Mouse (Mus musculus): Measurements from ENCODE around the gene Hoxa2. TPM values are rescaled to one million over a fixed set of nuclear protein-coding genes. Genes with fewer than 3 reads are reported as not detected.

Gene Hoxa2
- polyA plus RNA-seq, 1 experiment from 2014 or later, result 7.0 TPM

DNA sequence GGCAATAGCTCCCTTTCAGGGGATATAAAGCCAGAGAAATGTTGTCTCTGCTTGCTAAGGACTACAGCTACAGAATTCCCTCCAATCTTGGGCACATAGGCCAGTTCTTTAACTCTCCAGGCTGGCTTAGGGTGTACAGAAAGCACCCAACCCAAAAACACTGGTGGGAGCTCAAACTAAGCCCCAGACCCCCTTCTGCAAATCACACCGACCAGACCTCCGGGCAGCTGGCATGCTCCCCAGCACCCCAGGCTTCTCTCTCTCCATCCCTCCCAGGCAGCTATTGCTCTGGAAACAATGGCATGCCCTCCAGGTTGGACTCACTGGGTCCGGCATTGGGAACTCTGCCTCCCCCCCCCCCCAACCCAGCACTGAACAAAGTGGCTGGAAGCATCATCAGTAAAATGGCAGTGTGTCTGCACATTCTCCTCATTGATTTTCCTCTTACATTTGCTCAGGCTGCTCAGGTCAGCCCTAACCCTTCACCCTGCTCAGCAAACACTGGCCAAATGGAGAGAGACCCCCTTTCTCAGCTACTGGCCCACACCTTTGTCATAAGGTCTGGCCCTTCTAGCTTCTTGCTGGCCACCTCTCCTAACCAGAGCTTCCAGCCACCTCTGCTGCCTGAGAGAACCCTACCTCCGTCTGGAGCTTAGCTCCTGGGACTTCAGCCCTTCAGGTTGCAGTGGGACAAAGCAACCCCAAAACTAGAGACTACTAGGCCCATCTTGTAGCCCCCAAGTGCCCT is 14.5 kb upstream of the Hoxa2 start:
- H3K27me3 ChIP-seq (ENCODE audit: control insufficient read depth, insufficient read depth, low read length), result no peaks in the 10 kb centered on the region

DNA sequence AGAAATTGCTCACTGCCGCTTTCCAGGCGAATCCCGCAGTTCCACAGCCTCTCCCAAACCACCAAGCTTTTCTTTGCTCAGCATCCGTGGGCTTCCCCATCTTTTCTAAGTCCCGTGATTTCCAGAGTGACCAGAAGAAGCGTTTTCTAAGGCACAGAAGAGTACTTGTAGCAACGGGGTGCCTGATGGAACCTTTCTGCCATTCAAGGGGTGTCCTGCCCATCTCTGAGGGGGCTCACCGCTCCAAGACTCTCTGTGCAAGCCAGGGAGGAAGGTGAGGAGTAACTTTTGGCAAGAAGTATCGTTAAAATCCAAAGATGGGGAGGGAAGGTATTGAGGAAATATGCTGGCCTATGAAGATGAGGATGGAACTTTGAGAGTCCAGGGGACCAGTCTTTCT is 13.2 kb upstream of the Hoxa2 start:
- Histone ChIP-seq H3K4me1 (ENCODE audit: control insufficient read depth, insufficient read depth, low read length) (peaks cover 74% of the 10 kb centered on the region), H3K27ac (ENCODE audit: low read depth, low read length) (peak overlapping the region; percentile 87), H3K4me2 (ENCODE audit: low read depth, low read length) (peak overlapping the region; percentile 90), H3K36me3 (ENCODE audit: control insufficient read depth, insufficient read depth, low read length) (peaks cover 4% of the 10 kb centered on the region; the same call in 1 of the 2 replicates), H3K9me3 (ENCODE audit: control insufficient read depth, low read length) (no peaks in the 10 kb centered on the region), H3K9ac (replicated peaks; ENCODE audit: low read depth, low read length) (peak overlapping the region; percentile 76), H3K27me3 (ENCODE audit: control insufficient read depth, insufficient read depth, low read length) (no peaks in the 10 kb centered on the region), H3K4me3 (ENCODE audit: low read depth, low read length) (peak overlapping the region; percentile 38)
- ATAC-seq (ENCODE audit: low read depth), result no peak
- WGBS, result 9% methylated on average over 9 of the region's 9 CpGs

More for the DNA sequence above, 14.5 kb upstream of the Hoxa2 start:
- Histone ChIP-seq H3K4me2 (ENCODE audit: low read depth, low read length) (peak overlapping the region; percentile 90), H3K9ac (replicated peaks; ENCODE audit: low read depth, low read length) (peak overlapping the region; percentile 76), H3K4me1 (ENCODE audit: control insufficient read depth, insufficient read depth, low read length) (peaks cover 68% of the 10 kb centered on the region), H3K4me3 (ENCODE audit: low read depth, low read length) (peak overlapping the region; percentile 38), H3K27ac (ENCODE audit: low read depth, low read length) (peak overlapping the region; percentile 87), H3K9me3 (ENCODE audit: control insufficient read depth, low read length) (no peaks in the 10 kb centered on the region), H3K36me3 (ENCODE audit: control insufficient read depth, insufficient read depth, low read length) (peaks cover 8% of the 10 kb centered on the region; the same call in 1 of the 2 replicates)
- ATAC-seq (ENCODE audit: low read depth), result no peak
- 3% methylated on average over 4 of the region's 4 CpGs for WGBS

DNA sequence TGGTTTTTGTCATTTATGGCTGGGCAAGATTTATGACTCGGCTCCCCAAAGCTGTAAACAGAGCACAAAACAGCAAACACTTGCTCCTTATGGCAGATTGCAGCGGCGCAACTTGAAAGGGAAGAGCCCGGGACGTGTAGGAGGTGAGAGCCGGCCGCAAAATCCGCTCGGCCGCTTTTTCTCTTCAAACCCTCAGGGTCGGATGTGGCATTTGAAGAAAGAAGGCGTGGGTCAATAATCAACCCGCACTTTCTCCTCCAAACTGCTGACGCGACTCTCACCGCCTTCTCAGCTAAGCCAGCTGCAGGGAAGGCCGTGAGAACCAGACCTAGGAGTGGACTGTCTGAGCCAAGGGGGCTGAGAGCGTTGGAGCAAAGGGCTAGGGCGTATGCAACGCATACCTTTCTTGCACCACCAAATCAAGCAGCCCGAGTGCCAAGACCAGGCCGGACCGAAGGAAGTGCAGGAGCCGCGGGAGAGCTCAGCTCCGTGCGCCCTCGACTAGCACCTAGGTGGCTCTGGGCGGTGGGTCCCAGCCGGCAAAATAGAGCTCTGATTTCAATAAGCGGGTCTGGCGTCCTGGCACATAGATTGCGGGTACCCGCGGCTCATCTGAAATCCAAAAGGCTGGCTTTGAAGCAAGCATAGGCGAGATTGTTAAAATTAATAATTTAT is 12.6 kb upstream of the Hoxa2 start, which contains the start of gene 5730596B20Rik:
Gene 5730596B20Rik, plus strand, starts transcription at position 438 of the 675 bp plus-strand sequence.
- Histone ChIP-seq H3K9me3 (ENCODE audit: control insufficient read depth, low read length) (no peaks in the 10 kb centered on the region), H3K9ac (replicated peaks; ENCODE audit: low read depth, low read length) (peak within 1 kb of the TSS; percentile 76), H3K4me2 (ENCODE audit: low read depth, low read length) (peak within 1 kb of the TSS; percentile 90), H3K4me3 (ENCODE audit: low read depth, low read length) (peak within 1 kb of the TSS; percentile 38), H3K27ac (ENCODE audit: low read depth, low read length) (peak within 1 kb of the TSS; percentile 87), H3K27me3 (ENCODE audit: control insufficient read depth, insufficient read depth, low read length) (no peaks in the 10 kb centered on the region), H3K36me3 (ENCODE audit: control insufficient read depth, insufficient read depth, low read length) (peaks cover 4% of the 10 kb centered on the region; the same call in 1 of the 2 replicates), H3K4me1 (ENCODE audit: control insufficient read depth, insufficient read depth, low read length) (peaks cover 78% of the 10 kb centered on the region)
- peak; percentile 24; the same call in 1 of the 2 replicates for ATAC-seq (ENCODE audit: low read depth)
- 4% methylated on average over 36 of the region's 36 CpGs for WGBS

DNA sequence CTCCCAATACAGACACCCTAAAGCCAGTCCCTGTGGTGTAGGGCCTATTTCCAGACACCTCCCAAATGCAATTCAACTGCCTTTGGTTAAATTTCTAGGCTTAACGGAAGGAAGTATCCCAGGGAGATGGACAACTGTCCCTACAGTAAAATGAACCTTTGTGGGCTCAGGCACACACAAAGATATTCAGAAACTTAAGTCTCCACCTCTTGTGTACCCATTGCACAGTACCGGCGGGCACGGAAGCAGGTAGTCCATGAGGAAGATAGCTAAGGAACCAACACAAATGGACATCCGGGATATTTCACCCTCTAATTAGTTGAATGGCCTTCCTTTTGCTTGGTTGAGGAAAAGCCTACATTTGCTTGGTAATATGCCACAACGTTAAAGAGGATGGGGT is 11.8 kb upstream of the Hoxa2 start:
- Histone ChIP-seq H3K4me1 (ENCODE audit: control insufficient read depth, insufficient read depth, low read length) (peaks cover 80% of the 10 kb centered on the region), H3K4me2 (ENCODE audit: low read depth, low read length) (peak overlapping the region; percentile 90), H3K27ac (ENCODE audit: low read depth, low read length) (peak overlapping the region; percentile 87), H3K4me3 (ENCODE audit: low read depth, low read length) (peak overlapping the region; percentile 38), H3K9ac (replicated peaks; ENCODE audit: low read depth, low read length) (peak overlapping the region; percentile 76), H3K36me3 (ENCODE audit: control insufficient read depth, insufficient read depth, low read length) (peaks cover 4% of the 10 kb centered on the region; the same call in 1 of the 2 replicates), H3K9me3 (ENCODE audit: control insufficient read depth, low read length) (no peaks in the 10 kb centered on the region), H3K27me3 (ENCODE audit: control insufficient read depth, insufficient read depth, low read length) (no peaks in the 10 kb centered on the region)
- no peak for ATAC-seq (ENCODE audit: low read depth)
- 2% methylated on average over 6 of the region's 6 CpGs for WGBS

DNA sequence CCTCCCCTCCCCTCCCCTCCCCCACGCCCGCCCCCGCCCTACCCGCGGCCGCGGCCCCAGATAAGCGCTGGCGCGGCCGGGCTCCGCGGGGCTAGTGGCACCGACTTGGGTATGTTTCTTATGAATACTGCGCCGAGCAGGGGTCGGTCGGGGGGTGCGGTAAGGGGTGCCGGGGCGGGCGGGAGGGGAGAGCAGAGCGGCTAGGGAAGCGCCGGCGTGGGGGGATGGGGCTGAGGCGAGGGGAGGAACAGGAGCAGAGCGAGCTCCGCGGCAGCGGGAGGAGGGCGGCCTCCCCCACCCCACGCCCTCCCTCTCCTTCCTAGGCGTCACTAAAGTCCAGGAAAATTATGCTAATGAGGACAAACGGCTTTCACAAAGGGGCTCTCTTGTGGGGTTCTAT is 11.2 kb upstream of the Hoxa2 start:
- Histone ChIP-seq H3K4me3 (ENCODE audit: low read depth, low read length) (peak overlapping the region; percentile 38), H3K4me2 (ENCODE audit: low read depth, low read length) (peak overlapping the region; percentile 90), H3K9me3 (ENCODE audit: control insufficient read depth, low read length) (no peaks in the 10 kb centered on the region), H3K9ac (replicated peaks; ENCODE audit: low read depth, low read length) (peak overlapping the region; percentile 76), H3K36me3 (ENCODE audit: control insufficient read depth, insufficient read depth, low read length) (peaks cover under 1% of the 10 kb centered on the region; the same call in 1 of the 2 replicates), H3K4me1 (ENCODE audit: control insufficient read depth, insufficient read depth, low read length) (peaks cover 84% of the 10 kb centered on the region), H3K27me3 (ENCODE audit: control insufficient read depth, insufficient read depth, low read length) (no peaks in the 10 kb centered on the region), H3K27ac (ENCODE audit: low read depth, low read length) (peak overlapping the region; percentile 87)
- ATAC-seq (ENCODE audit: low read depth), result peak; percentile 9; the same call in 1 of the 2 replicates
- 2% methylated on average over 19 of the region's 35 CpGs for WGBS

DNA sequence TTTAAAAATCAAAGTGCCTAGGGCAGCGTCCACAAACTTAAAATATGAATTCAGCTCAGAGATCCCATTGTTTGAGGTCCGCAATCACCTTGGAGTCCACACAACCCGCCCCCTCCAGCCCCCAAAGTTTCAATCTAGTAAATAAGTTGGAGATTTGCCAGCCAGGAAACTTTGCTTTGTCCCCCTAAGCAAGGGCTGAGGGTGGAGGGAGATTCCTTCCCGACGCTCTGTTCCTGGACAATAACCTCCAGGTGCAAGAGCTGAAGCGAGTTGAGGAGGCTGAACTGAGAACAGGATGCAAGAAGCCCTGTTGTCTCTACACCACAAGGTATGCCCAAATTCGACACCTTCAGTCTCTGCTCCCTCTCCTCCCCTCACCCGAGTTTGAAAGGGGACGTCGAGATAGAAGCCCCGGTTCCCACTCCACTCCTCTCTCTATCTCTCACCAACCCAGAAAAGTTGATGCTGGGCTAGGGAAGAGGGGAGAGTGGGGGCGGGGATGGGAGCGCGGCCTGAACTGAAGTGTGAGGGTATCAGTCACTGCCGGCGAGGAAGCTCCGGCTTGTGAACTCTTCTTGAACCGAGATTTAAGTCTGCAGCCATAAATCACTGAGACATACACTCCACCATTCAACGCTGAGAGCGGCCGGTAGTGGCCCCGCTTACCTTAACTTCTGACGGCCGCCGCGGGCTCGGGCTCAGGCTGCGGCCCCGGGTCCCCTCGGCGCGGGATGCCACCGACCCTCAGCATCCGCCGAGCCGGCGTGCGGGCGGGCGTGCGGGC is 10.5 kb upstream of the Hoxa2 start:
- H3K27ac ChIP-seq (ENCODE audit: low read depth, low read length), result peak overlapping the region; percentile 87
- peaks cover 84% of the 10 kb centered on the region for H3K4me1 ChIP-seq (ENCODE audit: control insufficient read depth, insufficient read depth, low read length)
- peak overlapping the region; percentile 76 for H3K9ac ChIP-seq (replicated peaks; ENCODE audit: low read depth, low read length)
- WGBS, result 2% methylated on average over 41 of the region's 41 CpGs
- H3K27me3 ChIP-seq (ENCODE audit: control insufficient read depth, insufficient read depth, low read length), result no peaks in the 10 kb centered on the region
- peak; percentile 13; the same call in 1 of the 2 replicates for ATAC-seq (ENCODE audit: low read depth)
- peak overlapping the region; percentile 38 for H3K4me3 ChIP-seq (ENCODE audit: low read depth, low read length)
- peak overlapping the region; percentile 90 for H3K4me2 ChIP-seq (ENCODE audit: low read depth, low read length)
- H3K36me3 ChIP-seq (ENCODE audit: control insufficient read depth, insufficient read depth, low read length), result no peaks in the 10 kb centered on the region; the same call in 1 of the 2 replicates
- H3K9me3 ChIP-seq (ENCODE audit: control insufficient read depth, low read length), result no peaks in the 10 kb centered on the region

DNA sequence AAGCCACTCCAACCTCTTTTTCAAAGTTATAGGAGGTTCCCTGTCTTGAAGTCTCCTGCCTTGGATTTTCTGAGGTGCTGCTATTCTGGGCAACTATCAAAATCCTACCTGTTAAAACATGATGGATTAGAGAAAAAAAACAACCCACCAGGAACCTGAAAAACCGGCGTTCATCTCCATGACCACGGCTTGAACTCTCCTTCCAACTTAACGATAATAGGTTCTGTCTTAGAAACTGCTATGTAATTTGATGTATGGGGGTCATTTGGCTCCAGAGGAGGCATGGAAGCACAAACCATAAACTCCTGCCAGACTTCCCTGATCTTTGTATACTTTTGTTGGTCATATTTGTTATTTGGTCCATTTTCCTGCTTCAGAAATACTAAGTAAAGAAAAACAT is 9.0 kb upstream of the Hoxa2 start:
- H3K4me3 ChIP-seq (ENCODE audit: low read depth, low read length), result peak overlapping the region; percentile 4; the same call in 1 of the 2 replicates
- H3K4me2 ChIP-seq (ENCODE audit: low read depth, low read length), result peak overlapping the region; percentile 25; the same call in 1 of the 2 replicates
- H3K36me3 ChIP-seq (ENCODE audit: control insufficient read depth, insufficient read depth, low read length), result peaks cover 4% of the 10 kb centered on the region; the same call in 1 of the 2 replicates
- peaks cover 83% of the 10 kb centered on the region for H3K4me1 ChIP-seq (ENCODE audit: control insufficient read depth, insufficient read depth, low read length)
- WGBS, result 4% methylated on average over 4 of the region's 4 CpGs
- peak overlapping the region; percentile 93; the same call in 1 of the 2 replicates for H3K27ac ChIP-seq (ENCODE audit: low read depth, low read length)
- H3K9ac ChIP-seq (replicated peaks; ENCODE audit: low read depth, low read length), result no peak overlapping the region
- H3K9me3 ChIP-seq (ENCODE audit: control insufficient read depth, low read length), result no peaks in the 10 kb centered on the region
- ATAC-seq (ENCODE audit: low read depth), result no peak
- no peaks in the 10 kb centered on the region for H3K27me3 ChIP-seq (ENCODE audit: control insufficient read depth, insufficient read depth, low read length)

DNA sequence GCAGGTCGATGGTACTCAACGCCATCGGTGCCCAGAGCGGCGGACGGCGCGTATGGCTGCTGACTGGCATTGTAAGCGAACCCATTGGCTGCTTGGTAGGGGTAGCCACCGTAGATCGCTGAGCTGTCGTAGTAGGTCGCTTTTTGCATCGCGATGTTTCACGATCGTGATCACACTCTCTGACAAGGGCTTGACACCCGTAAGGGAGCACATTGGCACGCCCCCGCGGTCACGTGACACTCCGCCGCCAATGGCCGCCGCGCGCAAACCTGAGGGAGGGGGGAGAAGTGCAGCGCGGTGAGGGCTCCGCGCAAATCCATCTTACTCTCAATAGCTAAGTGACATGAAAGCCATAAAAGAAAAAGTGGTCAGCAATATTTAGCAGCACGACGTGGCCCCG is 7.9 kb upstream of the Hoxa2 start:
- peaks cover 83% of the 10 kb centered on the region for H3K4me1 ChIP-seq (ENCODE audit: control insufficient read depth, insufficient read depth, low read length)
- no peaks in the 10 kb centered on the region for H3K9me3 ChIP-seq (ENCODE audit: control insufficient read depth, low read length)
- WGBS, result under 1% methylated on average over 32 of the region's 35 CpGs
- peak overlapping the region; percentile 65 for H3K4me2 ChIP-seq (ENCODE audit: low read depth, low read length)
- peak overlapping the region; percentile 64 for H3K9ac ChIP-seq (replicated peaks; ENCODE audit: low read depth, low read length)
- H3K36me3 ChIP-seq (ENCODE audit: control insufficient read depth, insufficient read depth, low read length), result peaks cover 7% of the 10 kb centered on the region; the same call in 1 of the 2 replicates
- peak overlapping the region; percentile 25 for H3K4me3 ChIP-seq (ENCODE audit: low read depth, low read length)
- peak; percentile 79 for ATAC-seq (ENCODE audit: low read depth)
- H3K27ac ChIP-seq (ENCODE audit: low read depth, low read length), result peak overlapping the region; percentile 93
- no peaks in the 10 kb centered on the region for H3K27me3 ChIP-seq (ENCODE audit: control insufficient read depth, insufficient read depth, low read length)

All from neural tube, embryonic 14.5 days (tissue).